Comparison of ENCODE assay signal across 9 mouse cellular contexts in the genomic region with DNA sequence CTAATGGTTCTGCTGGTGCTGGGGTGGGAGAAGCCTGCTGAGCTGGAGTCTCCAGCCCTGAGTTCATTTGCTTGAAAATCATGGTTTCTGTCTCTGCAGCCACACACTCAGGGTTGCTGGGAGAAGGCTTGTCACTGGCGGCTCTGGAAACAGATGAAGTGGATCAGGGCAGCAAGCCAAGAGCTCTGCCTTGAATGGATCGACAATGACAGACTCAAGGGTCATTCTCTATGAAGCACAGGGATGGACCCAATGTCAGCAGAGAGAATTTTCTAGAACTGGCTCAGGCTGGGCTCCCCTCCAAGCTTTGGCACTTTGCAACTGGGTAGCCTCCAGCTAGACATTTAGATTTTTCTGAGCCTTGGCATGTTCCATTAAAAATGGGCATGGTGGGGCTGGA.
DNase-seq lines count a peak whose midpoint lies in the region; ATAC-seq and TF ChIP-seq lines count a peak whose summit lies in the region.
"Had no signal": no experiment of that assay in that cellular context is flagged by ENCODE, and none has a peak within 500 bp of the region (broad histone marks: within the 10 kb centered on the region; RNA-seq: fewer than 3 reads in every experiment).

No protein-coding gene starts in this region.

- no peak for TF ChIP-seq POLR2A in brain, embryonic 14.5 days (IDR thresholded peaks at IDR 0.05; ENCODE audit: borderline replicate concordance, extremely low read depth, insufficient read depth, insufficient read length, poor library complexity, severe bottlenecking)

- no peaks in the 10 kb centered on the region for H3K9me3 ChIP-seq in heart, embryonic 15.5 days (replicated peaks)
- H3K9me3 ChIP-seq in stomach, embryonic 16.5 days (replicated peaks; ENCODE audit: control insufficient read depth, low read length), result no peaks in the 10 kb centered on the region
- H3K9me3 ChIP-seq in limb, embryonic 10.5 days (replicated peaks), result no peaks in the 10 kb centered on the region
- H3K9me3 ChIP-seq: midbrain, embryonic 12.5 days had no signal

- 0 out of 2 replicates have a peak, but pooled peaks cover 3% of the 10 kb centered on the region for H3K27me3 ChIP-seq in heart, embryonic 15.5 days
- H3K27me3 ChIP-seq in stomach, embryonic 16.5 days (ENCODE audit: control insufficient read depth, insufficient read depth, low read length), result no peaks in the 10 kb centered on the region
- H3K27me3 ChIP-seq in limb, embryonic 10.5 days (ENCODE audit: low read depth, poor library complexity, severe bottlenecking), result no peaks in the 10 kb centered on the region
- H3K27me3 ChIP-seq: midbrain, embryonic 12.5 days had no signal

- H3K9ac ChIP-seq in heart, embryonic 15.5 days, result no peak overlapping the region
- H3K9ac ChIP-seq in stomach, embryonic 16.5 days (ENCODE audit: low read length), result no peak overlapping the region
- H3K9ac ChIP-seq: midbrain, embryonic 12.5 days had no signal

- peaks cover 18% of the 10 kb centered on the region for H3K4me1 ChIP-seq in heart, embryonic 15.5 days (replicated peaks)
- H3K4me1 ChIP-seq in stomach, embryonic 16.5 days (ENCODE audit: control insufficient read depth, insufficient read depth, low read length), result peaks cover 8% of the 10 kb centered on the region
- H3K4me1 ChIP-seq in limb, embryonic 10.5 days, result peaks cover 25% of the 10 kb centered on the region
- H3K4me1 ChIP-seq: midbrain, embryonic 12.5 days had no signal

- no peak for DNase-seq in frontal cortex, postnatal 25 days (ENCODE audit: low spot score in 2 of 2)
- peak; percentile 83 for DNase-seq in brain, embryonic 14.5 days (ENCODE audit: low read depth)
- DNase-seq in layer of hippocampus, adult 8-10 months (ENCODE audit: low spot score in 2 of 2), result peak; percentile 53 to 62
- no peak for DNase-seq in c-Kit-positive CD71-positive TER-119-positive erythroid progenitor cells, embryonic 14.5 days (ENCODE audit: low spot score)
- DNase-seq in limb, embryonic 10.5 days (ENCODE audit: low spot score), result no peak

- ATAC-seq in frontal cortex, adult (ENCODE audit: low TSS enrichment), result peak; percentile 34; the same call in 1 of the 2 replicates
- ATAC-seq in heart, embryonic 15.5 days (replicated peaks; ENCODE audit: insufficient number of reproducible peaks, insufficient read depth, low FRiP score, low read depth), result peak; percentile 85
- ATAC-seq in stomach, embryonic 16.5 days (ENCODE audit: insufficient read depth, low FRiP score), result peak; percentile 70; the same call in 1 of the 2 replicates

- H3K4me3 ChIP-seq in heart, embryonic 15.5 days, result no peak overlapping the region
- no peak overlapping the region for H3K4me3 ChIP-seq in stomach, embryonic 16.5 days (replicated peaks; ENCODE audit: low read length)
- H3K4me3 ChIP-seq in limb, embryonic 10.5 days, result no peak overlapping the region
- H3K4me3 ChIP-seq: midbrain, embryonic 12.5 days had no signal

- TF ChIP-seq CTCF in brain, embryonic 14.5 days (IDR thresholded peaks at IDR 0.05; ENCODE audit: borderline replicate concordance, extremely low read depth, insufficient read depth, insufficient read length), result no peak

- peak overlapping the region; percentile 64 for H3K27ac ChIP-seq in heart, embryonic 15.5 days
- H3K27ac ChIP-seq in stomach, embryonic 16.5 days (ENCODE audit: low read length), result peak overlapping the region; percentile 55; the same call in 1 of the 2 replicates
- H3K27ac ChIP-seq in limb, embryonic 10.5 days, result no peak overlapping the region
- H3K27ac ChIP-seq: midbrain, embryonic 12.5 days had no signal

- no peaks in the 10 kb centered on the region for H3K36me3 ChIP-seq in heart, embryonic 15.5 days
- H3K36me3 ChIP-seq in stomach, embryonic 16.5 days (ENCODE audit: control insufficient read depth, insufficient read depth, low read length), result no peaks in the 10 kb centered on the region
- no peaks in the 10 kb centered on the region for H3K36me3 ChIP-seq in limb, embryonic 10.5 days
- H3K36me3 ChIP-seq: midbrain, embryonic 12.5 days had no signal

- WGBS in heart, embryonic 15.5 days, result 11% methylated on average over 2 of the region's 2 CpGs
- 21% methylated on average over 2 of the region's 2 CpGs for WGBS in stomach, embryonic 16.5 days
- WGBS in limb, embryonic 10.5 days, result 83% methylated on average over 2 of the region's 2 CpGs

- H3K4me2 ChIP-seq in heart, embryonic 15.5 days, result no peak overlapping the region
- H3K4me2 ChIP-seq in stomach, embryonic 16.5 days (ENCODE audit: low read depth, low read length), result no peak overlapping the region
- H3K4me2 ChIP-seq: midbrain, embryonic 12.5 days had no signal

Comparison
In these comparisons a context has a peak if more than half of its experiments do, and no peak if none do; other contexts are left out.
1. ATAC-seq: peak in every context shown above with its lines; median percentile 85 in heart, embryonic 15.5 days; 70 in stomach, embryonic 16.5 days; 34 in frontal cortex, adult.
2. DNase-seq: peak in brain, embryonic 14.5 days (single experiment) and layer of hippocampus, adult 8-10 months (2 of 2); none in frontal cortex, postnatal 25 days (0 of 2), c-Kit-positive CD71-positive TER-119-positive erythroid progenitor cells, embryonic 14.5 days (single experiment) and limb, embryonic 10.5 days (single experiment).